Mouse (Mus musculus) testis, adult 2 months (tissue): Measurements from ENCODE around the gene Ubash3b. TPM values are rescaled to one million over a fixed set of nuclear protein-coding genes. Genes with fewer than 3 reads are reported as not detected.

Experiments
- H3K27ac ChIP-seq: fragments of 200-500 bp; 2 replicates; pipeline ENCODE4 v1.5.1; 2012; ENCODE audit warnings: low read depth, low read length; ENCODE audit not compliant: control insufficient read depth, insufficient read depth
- H3K27me3 ChIP-seq: fragments of 200-500 bp; 2 replicates; pipeline ENCODE4 v1.6.1; 2012; ENCODE audit warnings: mild to moderate bottlenecking, low read length, moderate library complexity; ENCODE audit not compliant: control insufficient read depth, insufficient read depth
- H3K36me3 ChIP-seq: fragments of 200-500 bp; 2 replicates; pipeline ENCODE4 v1.6.1; 2012; ENCODE audit warnings: mild to moderate bottlenecking, low read length; ENCODE audit not compliant: control insufficient read depth, insufficient read depth
- H3K4me1 ChIP-seq: fragments of 200-500 bp; 2 replicates; pipeline ENCODE4 v1.6.1; 2012; ENCODE audit warnings: low read length; ENCODE audit not compliant: control insufficient read depth, insufficient read depth
- H3K4me3 ChIP-seq: fragments of 200-500 bp; 2 replicates; pipeline ENCODE4 v1.5.1; 2012; ENCODE audit warnings: low read depth, mild to moderate bottlenecking, low read length, moderate library complexity, mixed read lengths; ENCODE audit not compliant: control insufficient read depth
- CTCF ChIP-seq: fragments of 200-500 bp; IDR thresholded peaks from 2 replicates; pipeline ENCODE4 v1.5.1; 2012; ENCODE audit warnings: low read depth, mild to moderate bottlenecking, inconsistent platforms, low read length, moderate library complexity; ENCODE audit not compliant: control insufficient read depth, insufficient read depth, insufficient replicate concordance
- POLR2A ChIP-seq: fragments of 200-500 bp; IDR thresholded peaks from 2 replicates; pipeline ENCODE4 v1.6.1; 2012; ENCODE audit warnings: low read depth, mild to moderate bottlenecking, inconsistent platforms, low read length, moderate library complexity; ENCODE audit not compliant: control insufficient read depth
- polyA plus RNA-seq: library from polyadenylated mRNA; depleted of rRNA; stranded (reverse); fragments of >200 nt; gene quantifications from 2 replicates; pipeline ENCODE4 v1.2.3, GENCODE M21; 2012

Ubash3b gene
- polyA plus RNA-seq, 1 experiment = 1.6 TPM

DNA sequence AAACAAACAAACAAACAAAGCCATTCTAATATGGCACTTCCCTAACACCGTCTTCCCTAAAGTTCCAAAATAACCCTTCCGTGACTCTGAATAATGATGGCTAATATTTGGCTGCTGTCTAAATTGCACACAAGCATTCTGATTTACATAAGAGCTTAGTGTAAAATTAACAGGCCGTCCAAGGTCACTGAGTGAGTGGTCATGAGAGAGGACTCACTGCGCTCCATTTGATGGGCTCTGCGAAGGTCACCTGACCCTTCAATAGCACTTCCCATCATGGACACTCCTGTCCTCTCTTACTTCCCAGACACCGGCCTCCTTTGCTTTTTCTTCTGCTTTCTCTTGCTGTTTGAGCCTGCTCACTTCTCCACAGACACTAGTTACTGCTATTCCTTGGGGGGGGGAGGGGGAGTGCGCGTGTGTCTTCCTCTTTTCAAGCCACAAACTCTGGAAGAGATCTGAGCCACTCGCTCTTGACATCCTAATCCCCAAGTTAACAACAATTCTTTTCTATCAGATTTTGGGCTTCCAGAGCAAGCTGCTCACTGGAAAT lies 73.6 kb downstream of the Ubash3b start:
- TF ChIP-seq POLR2A (no peak), CTCF (no peak)
- H3K4me3 ChIP-seq = no peak overlapping the region
- no peak overlapping the region for H3K27ac ChIP-seq
- H3K27me3 ChIP-seq = no peaks in the 10 kb centered on the region
- H3K4me1 ChIP-seq = peaks cover 3% of the 10 kb centered on the region; the same call in 1 of the 2 replicates
- no peaks in the 10 kb centered on the region for H3K36me3 ChIP-seq

DNA sequence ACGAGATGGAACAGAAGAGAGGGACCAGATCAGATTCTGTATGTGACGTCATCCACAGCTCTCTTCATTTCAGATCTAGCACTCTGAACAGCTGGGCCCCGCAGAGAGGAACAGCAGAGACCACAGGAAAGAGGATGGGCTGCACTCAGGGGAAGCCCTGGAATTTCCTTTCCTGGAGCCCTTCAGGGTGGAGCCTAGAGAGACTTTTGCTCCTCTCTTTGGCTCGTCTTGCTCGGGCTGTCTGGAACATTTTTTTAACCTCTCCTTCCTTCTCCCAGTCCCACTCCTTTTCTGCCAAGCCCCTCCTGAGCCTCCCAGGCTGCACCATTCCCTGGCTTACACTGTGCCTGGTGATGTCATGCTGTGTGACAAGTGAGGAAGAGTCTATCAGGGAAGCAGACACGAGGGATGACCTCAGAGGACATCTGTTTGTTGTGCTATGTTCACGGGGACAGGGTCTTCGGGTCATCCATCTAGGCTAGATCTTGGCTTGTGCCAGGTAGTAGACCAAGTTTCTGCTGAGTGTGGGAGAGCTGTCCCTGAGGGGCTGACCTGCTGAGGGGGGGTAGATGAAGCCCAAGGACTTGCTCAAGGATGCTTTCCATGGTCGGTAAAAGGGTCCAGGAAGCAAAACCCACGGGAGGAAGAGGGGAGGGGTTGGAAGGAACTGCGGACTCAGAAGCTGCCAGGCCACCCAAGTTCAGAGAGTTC lies 77.2 kb downstream of the Ubash3b start:
- TF ChIP-seq CTCF = no peak
- TF ChIP-seq POLR2A = no peak
- Histone ChIP-seq H3K27ac (no peak overlapping the region), H3K27me3 (no peaks in the 10 kb centered on the region), H3K4me1 (peaks cover 3% of the 10 kb centered on the region; the same call in 1 of the 2 replicates), H3K4me3 (no peak overlapping the region), H3K36me3 (no peaks in the 10 kb centered on the region)

DNA sequence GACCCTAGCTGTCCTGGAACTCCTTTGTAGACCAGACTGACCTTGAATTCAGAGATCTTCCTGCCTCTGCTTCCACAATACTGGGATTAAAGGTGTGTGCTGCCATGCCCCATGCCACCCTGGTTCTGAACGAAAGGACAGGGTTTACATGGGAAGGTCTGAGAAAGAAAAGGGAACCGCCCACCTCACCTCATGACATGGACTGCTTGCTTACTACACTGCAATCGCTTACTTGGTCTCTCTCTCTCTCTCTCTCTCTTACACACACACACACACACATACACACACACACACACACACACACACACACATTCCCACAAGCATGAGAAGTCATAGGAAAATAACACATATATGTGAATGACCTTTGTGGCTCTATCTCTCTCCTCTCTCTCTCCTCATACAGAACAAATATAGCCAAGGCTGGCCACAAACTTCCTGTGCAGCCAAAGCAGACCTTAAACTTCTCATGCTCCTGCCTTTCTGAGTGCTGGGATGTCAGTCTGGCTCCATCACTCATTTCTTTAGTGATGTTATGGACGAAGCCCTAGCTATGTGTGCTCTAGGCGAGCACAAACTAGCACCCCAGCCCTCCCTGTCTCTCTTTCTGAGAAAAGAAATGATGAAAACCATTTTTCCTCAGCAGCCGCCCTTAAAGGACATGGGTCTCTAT lies 78.0 kb downstream of the Ubash3b start:
- H3K4me1 ChIP-seq = peaks cover 3% of the 10 kb centered on the region; the same call in 1 of the 2 replicates
- no peak overlapping the region for H3K27ac ChIP-seq
- TF ChIP-seq CTCF = no peak
- TF ChIP-seq POLR2A = no peak
- H3K36me3 ChIP-seq = no peaks in the 10 kb centered on the region
- no peak overlapping the region for H3K4me3 ChIP-seq
- H3K27me3 ChIP-seq = no peaks in the 10 kb centered on the region

- peaks cover 3% of the 10 kb centered on the region; the same call in 1 of the 2 replicates for H3K4me1 ChIP-seq
- H3K27me3 ChIP-seq = no peaks in the 10 kb centered on the region
- no peak overlapping the region for H3K27ac ChIP-seq
- no peak overlapping the region for H3K4me3 ChIP-seq
- H3K36me3 ChIP-seq = no peaks in the 10 kb centered on the region
- TF ChIP-seq POLR2A (no peak), CTCF (no peak)
Observed at GRCm38 (mm10) chr9:41082891-41083290, 78.6 kb downstream of the Ubash3b start.

DNA sequence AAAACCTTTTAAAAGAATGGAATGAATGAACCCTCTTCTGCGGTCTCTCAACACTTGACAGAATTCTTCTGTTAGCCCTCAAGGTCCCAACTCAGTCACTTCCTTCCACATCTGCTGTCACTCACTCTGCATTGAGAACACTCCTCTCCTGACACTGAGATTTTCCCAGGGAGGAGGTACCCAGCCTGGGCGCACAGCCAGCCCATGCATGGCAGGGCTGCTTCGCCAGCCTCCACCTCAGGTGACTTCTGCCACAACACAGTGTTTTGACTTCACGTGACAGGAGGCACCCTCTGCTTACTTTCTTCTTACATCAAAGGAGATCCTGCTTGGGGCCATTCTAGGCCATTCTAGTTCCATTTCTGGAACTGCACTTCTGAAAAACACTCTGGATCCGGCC lies 80.6 kb downstream of the Ubash3b start:
- H3K27ac ChIP-seq = no peak overlapping the region
- H3K4me1 ChIP-seq = peaks cover 3% of the 10 kb centered on the region; the same call in 1 of the 2 replicates
- no peaks in the 10 kb centered on the region for H3K36me3 ChIP-seq
- no peak for TF ChIP-seq CTCF
- no peak for TF ChIP-seq POLR2A
- no peak overlapping the region for H3K4me3 ChIP-seq
- no peaks in the 10 kb centered on the region for H3K27me3 ChIP-seq

DNA sequence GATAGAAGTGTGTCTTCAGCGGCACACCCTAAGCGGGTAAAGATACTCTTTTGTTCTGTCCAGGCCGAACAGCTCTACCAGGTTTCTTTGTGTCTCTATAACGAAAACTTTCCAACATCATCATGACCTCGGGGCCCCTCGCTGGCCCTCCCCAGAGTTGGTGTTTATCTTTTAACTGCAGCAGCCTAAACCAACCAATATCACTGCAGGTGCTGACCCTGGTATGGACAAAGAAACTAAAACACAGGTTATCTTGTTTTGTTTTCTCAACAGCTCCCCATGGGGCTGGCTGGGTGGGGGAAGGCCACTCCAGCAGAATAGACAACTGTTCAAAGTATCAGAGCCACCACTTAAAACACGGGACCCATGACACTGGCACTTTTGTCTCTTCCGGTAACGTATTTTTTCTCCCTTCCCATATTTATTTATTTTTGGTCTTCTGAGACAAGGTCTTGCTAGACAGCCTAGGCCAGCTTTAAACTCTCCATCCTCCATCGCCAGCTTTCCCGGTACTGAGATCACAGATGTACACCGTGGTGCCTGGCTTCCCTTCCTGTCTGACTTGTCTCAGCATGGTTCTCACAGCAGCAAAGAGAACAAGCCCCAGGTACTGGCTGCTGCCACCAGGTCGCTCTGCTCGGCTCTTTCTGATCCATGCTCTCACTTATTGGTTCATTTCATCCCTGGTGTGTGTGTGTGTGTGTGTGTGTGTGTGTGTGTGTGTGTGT lies 81.9 kb downstream of the Ubash3b start:
- TF ChIP-seq POLR2A (no peak), CTCF (no peak)
- H3K27ac ChIP-seq = no peak overlapping the region

DNA sequence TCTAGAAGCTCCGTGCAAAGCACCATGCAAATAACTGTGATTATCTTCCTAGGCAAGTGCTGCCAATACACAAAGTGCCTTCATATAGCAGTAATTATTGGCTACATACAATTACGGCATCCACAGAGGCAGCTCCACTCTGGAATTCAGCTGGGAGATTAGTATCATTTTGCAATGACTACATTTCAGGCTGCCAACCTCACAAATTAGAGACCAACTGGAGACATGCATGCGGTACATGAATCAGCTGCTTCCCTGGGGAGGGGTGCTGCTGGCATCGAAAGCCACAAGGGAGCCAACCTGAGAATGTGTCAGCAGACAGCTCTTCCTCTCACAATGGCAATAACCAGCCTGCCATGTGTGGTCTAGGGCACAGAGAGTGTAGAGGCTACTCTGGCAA lies 83.3 kb downstream of the Ubash3b start:
- no peaks in the 10 kb centered on the region for H3K27me3 ChIP-seq
- H3K4me1 ChIP-seq = no peaks in the 10 kb centered on the region
- TF ChIP-seq POLR2A = no peak
- TF ChIP-seq CTCF = no peak
- H3K4me3 ChIP-seq = no peak overlapping the region
- H3K36me3 ChIP-seq = no peaks in the 10 kb centered on the region
- no peak overlapping the region for H3K27ac ChIP-seq

More for the DNA sequence above, 81.9 kb downstream of the Ubash3b start:
- no peak overlapping the region for H3K4me3 ChIP-seq
- H3K4me1 ChIP-seq = peaks cover 1% of the 10 kb centered on the region; the same call in 1 of the 2 replicates
- no peaks in the 10 kb centered on the region for H3K27me3 ChIP-seq
- H3K36me3 ChIP-seq = no peaks in the 10 kb centered on the region
